Mouse (Mus musculus) midbrain, embryonic 13.5 days (tissue): Measurements from ENCODE around the gene Slc6a1. TPM values are rescaled to one million over a fixed set of nuclear protein-coding genes. Genes with fewer than 3 reads are reported as not detected.

ENCODE experiments used
- ATAC-seq: fragments of 200-750 bp; cut with Nextera tagmentation; 2 replicates; pipeline ENCODE4 v1.8.0; 2017; ENCODE audit warnings: mild to moderate bottlenecking, moderate TSS enrichment, moderate library complexity
- H3K27ac ChIP-seq: fragments of 300-500 bp; sonication (generic); 2 replicates; pipeline ENCODE4 v1.5.1; 2015; ENCODE audit warnings: inconsistent platforms, mild to moderate bottlenecking, moderate library complexity
- H3K27me3 ChIP-seq: fragments of 300-500 bp; sonication (generic); 2 replicates; pipeline ENCODE4 v1.6.1; 2015; ENCODE audit warnings: mild to moderate bottlenecking, inconsistent platforms
- H3K36me3 ChIP-seq: fragments of 300-500 bp; sonication (generic); 2 replicates; pipeline ENCODE4 v1.6.1; 2015; ENCODE audit warnings: mild to moderate bottlenecking, inconsistent platforms
- H3K4me1 ChIP-seq: fragments of 300-500 bp; sonication (generic); replicated peaks from 2 replicates; pipeline ENCODE4 v1.6.1; 2015; ENCODE audit warnings: inconsistent platforms
- H3K4me2 ChIP-seq: fragments of 300-500 bp; sonication (generic); replicated peaks from 2 replicates; pipeline ENCODE4 v1.6.1; 2015; ENCODE audit warnings: moderate library complexity, mild to moderate bottlenecking, inconsistent platforms
- H3K4me3 ChIP-seq: fragments of 300-500 bp; sonication (generic); replicated peaks from 2 replicates; pipeline ENCODE4 v1.5.1; 2015; ENCODE audit warnings: mild to moderate bottlenecking, inconsistent platforms
- H3K9ac ChIP-seq: fragments of 300-500 bp; sonication (generic); replicated peaks from 2 replicates; pipeline ENCODE4 v1.6.1; 2015; ENCODE audit warnings: mild to moderate bottlenecking, inconsistent platforms
- H3K9me3 ChIP-seq: fragments of 300-500 bp; sonication (generic); 2 replicates; pipeline ENCODE4 v1.6.1; 2016; ENCODE audit warnings: mild to moderate bottlenecking, inconsistent platforms
- WGBS: fragments of 180-500 bp; shearing (Covaris S2); methylation state at CpG from one replicate; pipeline ENCODE4 v1.1.7; 2015; 5-methylcytosine and 5-hydroxymethylcytosine counted together
- polyA plus RNA-seq: library from polyadenylated mRNA; unstranded; fragments of >200 nt; fragmentation: Nextera tagmentation; extraction: Ambion mirVana; gene quantifications from 2 replicates; pipeline ENCODE4 v1.2.1, GENCODE M21; 2015

The Slc6a1 gene
- polyA plus RNA-seq = 85.6 and 88.9 TPM in 2 replicates

- H3K27me3 ChIP-seq = peaks cover 31% of the 10 kb centered on the region
- peak within 1 kb of the TSS; percentile 83 for H3K9ac ChIP-seq
- peaks cover 50% of the 10 kb centered on the region for H3K4me1 ChIP-seq
- H3K4me3 ChIP-seq = peak within 1 kb of the TSS; percentile 69
- H3K4me2 ChIP-seq = peak within 1 kb of the TSS; percentile 65
- peak; percentile 93 for ATAC-seq
- 1% methylated on average over 51 of the region's 51 CpGs for WGBS
- no peaks in the 10 kb centered on the region for H3K9me3 ChIP-seq
- 0 out of 2 replicates have a peak, but pooled peaks cover 3% of the 10 kb centered on the region for H3K36me3 ChIP-seq
- H3K27ac ChIP-seq = peak within 1 kb of the TSS; percentile 85
Observed at GRCm38 (mm10) chr6:114282469-114283277, at the start of gene Slc6a1. Gene Slc6a1 (plus strand): TSS chr6:114282635.

GRCm38 (mm10) chr6:114238892-114239644 is 43.4 kb upstream of the Slc6a1 start:
- Histone ChIP-seq H3K27me3 (peaks cover 14% of the 10 kb centered on the region), H3K4me2 (no peak overlapping the region), H3K36me3 (no peaks in the 10 kb centered on the region), H3K4me3 (no peak overlapping the region), H3K4me1 (peaks cover 32% of the 10 kb centered on the region), H3K9me3 (no peaks in the 10 kb centered on the region), H3K9ac (no peak overlapping the region), H3K27ac (peak overlapping the region; percentile 57)
- peak; percentile 83 for ATAC-seq
- 21% methylated on average over 6 of the region's 6 CpGs for WGBS

DNA sequence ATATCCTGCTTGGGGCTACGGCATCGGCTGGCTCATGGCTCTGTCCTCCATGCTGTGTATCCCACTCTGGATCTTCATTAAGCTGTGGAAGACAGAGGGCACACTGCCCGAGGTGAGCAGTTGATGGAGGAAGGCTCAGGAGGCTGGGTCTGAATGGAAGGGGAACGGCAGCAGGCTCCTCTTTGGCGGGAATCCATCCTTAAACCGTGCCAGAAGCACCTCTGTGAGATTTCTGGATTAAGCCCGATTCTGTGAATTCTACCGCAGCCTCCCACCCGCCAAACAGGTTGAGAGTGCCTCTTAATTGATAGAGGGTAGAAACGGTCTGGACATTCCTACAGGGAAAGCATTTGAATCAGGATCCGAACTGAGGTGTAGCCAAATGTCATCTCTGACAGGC is 36.8 kb upstream of the Slc6a1 start:
- ATAC-seq = no peak
- Histone ChIP-seq H3K27ac (no peak overlapping the region), H3K9me3 (no peaks in the 10 kb centered on the region), H3K4me2 (no peak overlapping the region), H3K27me3 (peaks cover 15% of the 10 kb centered on the region), H3K4me3 (no peak overlapping the region), H3K36me3 (no peaks in the 10 kb centered on the region), H3K4me1 (peaks cover 6% of the 10 kb centered on the region), H3K9ac (no peak overlapping the region)
- WGBS = 76% methylated on average over 11 of the region's 11 CpGs

- H3K9me3 ChIP-seq = no peaks in the 10 kb centered on the region
- WGBS = 10% methylated on average over 5 of the region's 5 CpGs
- no peak overlapping the region for H3K4me2 ChIP-seq
- no peaks in the 10 kb centered on the region for H3K36me3 ChIP-seq
- no peak overlapping the region for H3K4me3 ChIP-seq
- peak overlapping the region; percentile 56; the same call in 1 of the 2 replicates for H3K27ac ChIP-seq
- ATAC-seq = peak; percentile 49
- peaks cover 32% of the 10 kb centered on the region for H3K27me3 ChIP-seq
- H3K4me1 ChIP-seq = peaks cover 6% of the 10 kb centered on the region
- no peak overlapping the region for H3K9ac ChIP-seq
Observed at GRCm38 (mm10) chr6:114250311-114250710, 32.1 kb upstream of the Slc6a1 start.

- WGBS = 82% methylated on average over 14 of the region's 14 CpGs
- ATAC-seq = no peak
Observed at GRCm38 (mm10) chr6:114254927-114255326, 27.5 kb upstream of the Slc6a1 start.

GRCm38 (mm10) chr6:114257762-114258361 is 24.6 kb upstream of the Slc6a1 start:
- Histone ChIP-seq H3K9ac (no peak overlapping the region), H3K36me3 (no peaks in the 10 kb centered on the region), H3K4me3 (no peak overlapping the region), H3K27me3 (no peaks in the 10 kb centered on the region), H3K9me3 (no peaks in the 10 kb centered on the region), H3K4me1 (peaks cover 32% of the 10 kb centered on the region), H3K4me2 (no peak overlapping the region), H3K27ac (peak overlapping the region; percentile 72)
- WGBS = 85% methylated on average over 1 of the region's 1 CpGs
- ATAC-seq = peak; percentile 57

More at GRCm38 (mm10) chr6:114254927-114255326, 27.5 kb upstream of the Slc6a1 start:
- Histone ChIP-seq H3K4me3 (no peak overlapping the region), H3K9ac (no peak overlapping the region), H3K4me1 (peaks cover 29% of the 10 kb centered on the region), H3K36me3 (no peaks in the 10 kb centered on the region), H3K9me3 (no peaks in the 10 kb centered on the region), H3K4me2 (no peak overlapping the region), H3K27me3 (peaks cover 16% of the 10 kb centered on the region), H3K27ac (no peak overlapping the region)

DNA sequence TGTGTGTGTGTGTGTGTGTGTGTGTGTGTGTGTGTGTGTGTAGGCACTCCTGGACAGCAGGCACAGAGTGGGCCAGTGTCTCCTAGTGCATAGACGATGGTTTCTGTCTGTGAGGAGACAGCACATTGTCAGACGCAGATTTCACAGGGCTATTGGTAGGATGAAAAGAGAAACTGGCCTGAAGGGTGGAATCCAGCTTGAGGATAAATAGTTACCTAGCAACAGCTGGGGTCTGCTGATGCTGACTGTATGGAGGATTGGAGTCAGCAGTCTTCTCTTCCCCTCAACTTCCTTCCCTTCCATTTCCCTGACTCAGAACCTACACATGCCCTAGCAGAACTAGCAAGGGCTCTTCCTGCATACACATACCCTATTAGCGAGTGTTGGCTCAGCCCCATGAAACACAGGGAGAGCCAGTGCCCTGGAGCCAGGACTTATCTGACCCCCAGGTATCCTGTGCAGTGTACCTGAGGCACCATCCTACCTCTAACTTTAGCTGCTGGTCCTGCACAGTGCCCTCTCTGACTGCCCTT is 23.7 kb upstream of the Slc6a1 start:
- WGBS = 25% methylated on average over 3 of the region's 3 CpGs
- ATAC-seq = peak; percentile 21; the same call in 1 of the 2 replicates
- Histone ChIP-seq H3K36me3 (no peaks in the 10 kb centered on the region), H3K4me1 (peaks cover 33% of the 10 kb centered on the region), H3K9ac (no peak overlapping the region; the same call in 1 of the 2 replicates), H3K4me3 (no peak overlapping the region), H3K27me3 (no peaks in the 10 kb centered on the region), H3K9me3 (no peaks in the 10 kb centered on the region), H3K4me2 (no peak overlapping the region), H3K27ac (peak overlapping the region; percentile 32; the same call in 1 of the 2 replicates)

- peaks cover 45% of the 10 kb centered on the region for H3K4me1 ChIP-seq
- no peak overlapping the region for H3K9ac ChIP-seq
- no peaks in the 10 kb centered on the region for H3K27me3 ChIP-seq
- ATAC-seq = peak; percentile 49
- H3K4me2 ChIP-seq = no peak overlapping the region
- H3K9me3 ChIP-seq = no peaks in the 10 kb centered on the region
- no peaks in the 10 kb centered on the region for H3K36me3 ChIP-seq
- H3K27ac ChIP-seq = peak overlapping the region; percentile 40; the same call in 1 of the 2 replicates
- 45% methylated on average over 6 of the region's 6 CpGs for WGBS
- H3K4me3 ChIP-seq = no peak overlapping the region
Observed at GRCm38 (mm10) chr6:114261609-114262008, 20.8 kb upstream of the Slc6a1 start.

DNA sequence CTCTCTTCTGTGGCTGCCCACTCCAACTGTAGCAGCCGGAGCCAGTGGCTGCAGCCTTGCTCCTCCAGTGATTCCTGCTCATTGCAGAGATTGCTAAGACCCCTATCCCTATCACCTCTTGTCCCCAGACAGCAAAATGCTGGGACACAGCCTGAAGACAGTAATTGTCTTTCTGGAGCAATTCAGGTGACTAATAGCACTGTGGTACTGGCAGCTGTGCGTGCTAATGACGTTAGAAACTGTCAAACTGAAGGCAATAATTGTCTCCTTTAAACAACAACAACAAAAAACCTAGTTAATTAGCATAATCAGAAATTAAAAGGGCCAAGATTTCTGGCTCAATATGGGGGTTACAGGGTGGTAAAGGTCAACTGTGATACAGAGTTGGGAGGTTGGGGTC is 18.4 kb upstream of the Slc6a1 start:
- WGBS = 72% methylated on average over 3 of the region's 3 CpGs
- H3K27ac ChIP-seq = no peak overlapping the region
- no peak overlapping the region for H3K9ac ChIP-seq
- no peak overlapping the region for H3K4me3 ChIP-seq
- H3K4me2 ChIP-seq = no peak overlapping the region
- no peaks in the 10 kb centered on the region for H3K27me3 ChIP-seq
- ATAC-seq = no peak
- H3K4me1 ChIP-seq = peaks cover 24% of the 10 kb centered on the region
- no peaks in the 10 kb centered on the region for H3K36me3 ChIP-seq
- H3K9me3 ChIP-seq = no peaks in the 10 kb centered on the region

GRCm38 (mm10) chr6:114264426-114264825 is 18.0 kb upstream of the Slc6a1 start:
- no peaks in the 10 kb centered on the region for H3K9me3 ChIP-seq
- H3K27ac ChIP-seq = no peak overlapping the region
- H3K4me3 ChIP-seq = no peak overlapping the region
- no peaks in the 10 kb centered on the region for H3K36me3 ChIP-seq
- H3K9ac ChIP-seq = no peak overlapping the region
- H3K4me1 ChIP-seq = peaks cover 23% of the 10 kb centered on the region
- H3K27me3 ChIP-seq = no peaks in the 10 kb centered on the region
- no peak for ATAC-seq
- WGBS = 56% methylated on average over 5 of the region's 5 CpGs
- H3K4me2 ChIP-seq = no peak overlapping the region

- H3K9ac ChIP-seq = no peak overlapping the region
- no peak overlapping the region for H3K27ac ChIP-seq
- no peak overlapping the region for H3K4me3 ChIP-seq
- H3K4me1 ChIP-seq = peaks cover 30% of the 10 kb centered on the region
- no peak for ATAC-seq
- no peaks in the 10 kb centered on the region for H3K36me3 ChIP-seq
- no peaks in the 10 kb centered on the region for H3K27me3 ChIP-seq
- no peak overlapping the region for H3K4me2 ChIP-seq
- no peaks in the 10 kb centered on the region for H3K9me3 ChIP-seq
Observed at GRCm38 (mm10) chr6:114266273-114266672, 16.2 kb upstream of the Slc6a1 start.
